Mouse (Mus musculus) megakaryocyte, embryonic 14.5 days (primary cell): ENCODE measurements around the gene Ptprn2.

ENCODE experiments used
- FLI1 ChIP-seq: IDR thresholded peaks from 2 replicates; pipeline ENCODE4 v1.6.1; 2012; ENCODE audit warnings: low read length, inconsistent platforms, mixed read lengths
- GATA1 ChIP-seq: IDR thresholded peaks from 3 replicates; pipeline ENCODE4 v1.6.1; 2012; ENCODE audit warnings: mixed read lengths, low read length, inconsistent platforms, borderline replicate concordance

DNA sequence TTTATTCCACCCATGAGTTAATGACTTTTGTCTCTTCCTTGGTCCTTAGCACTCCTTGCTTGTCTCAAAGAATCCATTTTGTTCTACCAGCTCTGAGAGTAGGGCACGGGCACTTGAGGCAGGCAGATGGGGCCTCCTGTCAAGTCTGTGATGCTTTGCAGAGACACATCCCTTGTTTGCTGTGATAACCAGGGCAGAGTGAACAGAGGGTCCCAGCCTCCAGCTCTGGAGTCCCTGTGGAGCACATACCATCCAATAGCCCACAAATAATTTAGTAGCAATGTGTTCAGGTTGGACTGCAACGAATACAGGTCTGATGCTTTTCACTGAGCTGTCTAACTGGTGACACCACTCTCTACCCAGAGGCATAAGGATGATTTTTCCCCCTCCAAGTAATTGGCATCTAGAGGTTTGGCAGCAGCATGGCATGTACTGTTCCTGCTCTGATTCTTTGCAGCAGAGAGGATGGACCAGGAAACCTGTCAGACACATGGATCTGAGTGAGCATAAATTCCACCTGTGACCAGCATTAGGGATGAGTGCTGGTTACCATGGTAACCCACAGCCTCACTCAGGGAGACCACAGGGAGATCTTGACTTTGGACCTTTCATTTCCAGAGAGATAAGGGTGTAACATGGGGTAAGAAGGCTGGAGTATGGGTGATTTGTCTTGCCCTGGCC lies 319.7 kb downstream of the Ptprn2 start:
- no peak for TF ChIP-seq FLI1
- TF ChIP-seq GATA1 = no peak
